Mouse (Mus musculus): ENCODE data around the gene Spag5.

Gene Spag5

DNA sequence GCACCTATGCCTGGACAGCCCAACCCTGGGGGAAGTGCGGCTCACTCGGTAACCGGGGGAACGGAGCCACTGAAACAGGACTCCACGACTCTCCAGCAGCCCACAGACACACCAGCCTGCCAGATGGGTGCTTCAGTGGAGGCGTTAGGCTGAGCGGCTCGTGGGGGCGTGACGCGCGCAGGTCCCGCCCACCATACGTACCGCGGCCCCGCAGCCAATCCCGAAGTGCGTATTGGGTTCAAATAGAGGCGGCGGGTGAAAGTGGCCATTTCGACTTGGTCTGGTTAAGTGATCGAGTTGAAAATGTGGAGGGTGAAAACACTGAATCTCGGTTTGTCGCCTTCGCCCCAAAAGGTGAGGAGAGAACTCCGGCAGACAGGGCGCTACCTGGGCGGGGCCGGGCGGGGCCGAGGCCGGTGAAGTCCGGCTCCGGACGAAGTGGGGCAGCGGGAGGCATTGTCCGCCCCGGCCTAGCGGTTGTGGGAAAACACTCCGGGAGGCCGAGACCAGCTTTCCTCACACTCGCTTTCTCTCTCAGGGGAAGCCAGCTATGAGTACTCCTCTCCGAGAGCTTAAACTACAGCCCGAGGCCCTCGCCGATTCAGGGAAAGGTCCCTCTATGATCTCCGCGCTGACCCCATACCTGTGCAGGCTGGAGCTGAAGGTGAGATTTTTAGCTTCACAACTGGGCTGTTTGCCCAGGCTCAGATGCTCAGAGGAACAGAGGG, at the start of gene Spag5:
Gene Spag5 (plus strand): TSS at position 173 of the 728 bp plus-strand sequence.
- DNase-seq (ENCODE audit: low read depth, low spot score): peak; percentile 90

DNA sequence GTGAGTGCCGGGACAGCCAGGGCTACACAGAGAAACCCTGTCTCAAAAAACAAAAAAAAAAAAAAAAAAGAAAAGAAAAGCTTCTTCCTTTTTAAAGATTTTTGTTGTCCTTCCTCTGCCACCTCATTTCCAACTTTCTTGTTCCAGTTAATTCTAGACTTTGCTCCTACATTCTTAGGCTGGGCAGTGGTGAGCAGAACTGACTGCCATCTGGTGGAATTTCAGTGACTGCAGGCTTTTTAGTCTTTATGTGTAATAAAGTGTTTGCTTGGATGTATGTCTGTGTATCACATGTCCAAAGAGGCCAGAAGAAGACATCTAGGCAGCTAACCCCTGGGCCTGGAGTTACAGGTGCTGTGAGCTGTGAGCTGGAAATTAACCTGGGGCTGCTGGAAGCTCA, 44.7 kb upstream of the Spag5 start:
- DNase-seq (ENCODE audit: low read depth, low spot score): peak; percentile 50

GRCm38 (mm10) chr11:78260489-78261258, 40.7 kb upstream of the Spag5 start:
- DNase-seq (ENCODE audit: low read depth, low spot score): peak; percentile 80

DNA sequence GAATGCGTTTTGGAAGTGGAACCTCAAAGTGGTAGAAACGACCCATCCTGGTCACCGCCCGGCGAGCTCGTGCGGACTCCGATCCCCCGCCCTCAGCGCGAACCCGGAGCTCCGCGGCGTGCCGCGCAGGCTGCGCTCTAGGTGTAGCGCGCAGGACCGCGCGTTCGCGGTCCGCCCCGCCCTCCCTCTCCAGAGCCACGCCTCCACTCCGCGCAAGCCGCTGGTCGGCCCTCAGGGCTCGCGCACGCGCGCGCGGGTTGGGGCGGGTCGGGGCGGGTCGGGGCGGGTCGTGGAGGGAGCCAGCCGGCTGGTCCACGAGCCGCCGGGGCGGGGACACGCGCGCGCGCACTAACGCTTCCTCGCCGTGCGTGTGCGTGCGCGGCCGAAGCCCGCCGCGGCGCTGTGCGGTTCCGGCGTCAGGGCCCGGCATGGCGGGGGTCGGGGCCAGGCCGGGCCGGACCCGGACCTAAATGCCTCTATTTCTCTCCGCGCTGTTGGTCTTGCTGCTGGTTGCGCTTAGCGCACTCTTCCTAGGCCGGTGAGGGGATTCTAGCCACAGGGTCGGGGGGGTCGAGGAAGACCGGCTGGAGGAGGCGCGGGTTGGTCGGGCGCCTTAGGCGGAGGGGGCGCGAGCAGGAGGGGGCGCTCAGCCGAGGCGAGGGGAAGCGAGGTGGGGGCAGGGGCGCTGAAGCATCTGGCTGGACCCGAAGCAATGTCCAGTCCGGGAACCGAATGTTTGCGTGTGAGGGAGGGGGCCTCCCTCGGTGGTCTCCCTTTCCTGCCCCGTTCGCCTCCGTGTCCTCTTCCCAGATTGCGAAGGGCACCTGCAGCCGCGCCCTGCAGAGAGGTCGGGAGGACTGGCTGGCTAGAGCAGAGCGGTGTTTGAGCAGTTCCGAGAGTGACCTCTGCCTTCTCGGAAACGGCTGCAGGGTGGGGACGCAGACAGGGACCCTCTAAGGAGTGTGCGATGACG, 39.7 kb upstream of the Spag5 start, which contains the start of gene 2610507B11Rik:
Gene 2610507B11Rik (plus strand): TSS at position 373 of the 973 bp plus-strand sequence.
- DNase-seq (ENCODE audit: low read depth, low spot score): peak; percentile 81

GRCm38 (mm10) chr11:78262550-78262949, 38.8 kb upstream of the Spag5 start:
- peak; percentile 94 for DNase-seq (ENCODE audit: low read depth, low spot score)

- no peak for DNase-seq (ENCODE audit: low read depth, low spot score)
These were observed 35.8 kb upstream of the Spag5 start for GRCm38 (mm10) chr11:78265571-78265970.

DNA sequence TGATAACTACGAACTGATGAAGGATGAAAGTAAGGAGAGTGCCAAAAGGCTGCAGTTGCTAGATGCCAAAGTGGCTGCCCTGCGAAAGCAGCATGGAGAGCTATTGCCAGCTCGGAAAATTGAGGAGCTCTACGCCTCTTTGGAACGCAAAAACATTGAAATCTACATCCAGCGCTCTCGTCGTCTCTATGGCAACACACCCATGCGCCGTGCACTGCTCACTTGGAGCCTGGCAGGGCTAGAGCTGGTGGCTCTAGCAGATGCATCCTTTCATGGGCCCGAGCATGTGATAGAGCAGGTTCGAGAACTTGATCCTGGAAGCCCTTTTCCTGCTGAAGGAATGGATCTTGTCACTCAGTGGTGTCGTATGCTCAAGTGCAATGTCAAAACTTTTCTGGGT, 29.3 kb upstream of the Spag5 start:
- no peak for DNase-seq (ENCODE audit: low read depth, low spot score)

DNA sequence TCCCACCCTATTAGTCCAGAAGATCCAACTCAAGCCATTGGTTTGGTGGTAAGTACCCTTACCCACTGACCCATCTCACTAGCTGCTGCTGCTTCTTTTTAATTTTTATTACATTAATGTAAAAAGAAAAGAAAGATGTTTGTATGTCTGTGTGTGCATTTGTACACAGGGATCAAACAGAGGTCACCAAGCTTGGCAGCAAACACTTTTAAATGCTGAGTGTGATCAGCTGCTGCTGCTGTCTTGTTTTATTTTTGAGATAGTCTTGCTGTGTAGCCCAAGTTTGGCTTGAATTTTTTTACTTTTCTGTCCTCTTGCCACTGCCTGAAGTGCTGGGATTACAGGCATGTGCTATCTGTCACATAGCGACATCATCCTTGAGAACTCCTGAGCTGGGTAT, 25.7 kb upstream of the Spag5 start:
- DNase-seq (ENCODE audit: low read depth, low spot score): no peak

DNA sequence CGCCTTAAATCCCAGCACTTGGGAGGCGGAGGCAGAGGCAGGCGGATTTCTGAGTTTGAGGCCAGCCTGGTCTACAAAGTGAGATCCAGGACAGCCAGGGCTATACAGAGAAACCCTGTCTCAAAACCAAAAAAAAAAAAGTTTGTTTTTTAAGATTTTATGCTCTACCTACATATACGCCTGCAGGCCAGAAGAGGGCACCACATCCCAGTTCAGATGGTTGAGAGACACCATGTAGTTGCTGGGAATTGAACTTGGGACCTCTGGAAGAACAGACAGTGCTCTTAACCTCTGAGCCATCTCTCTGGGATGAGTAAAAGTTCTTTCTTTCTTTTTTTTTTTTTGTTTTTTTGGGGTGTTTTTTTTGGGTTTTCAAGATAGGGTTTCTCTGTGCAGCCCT, 25.2 kb upstream of the Spag5 start:
- DNase-seq (ENCODE audit: low read depth, low spot score): peak; percentile 50

DNA sequence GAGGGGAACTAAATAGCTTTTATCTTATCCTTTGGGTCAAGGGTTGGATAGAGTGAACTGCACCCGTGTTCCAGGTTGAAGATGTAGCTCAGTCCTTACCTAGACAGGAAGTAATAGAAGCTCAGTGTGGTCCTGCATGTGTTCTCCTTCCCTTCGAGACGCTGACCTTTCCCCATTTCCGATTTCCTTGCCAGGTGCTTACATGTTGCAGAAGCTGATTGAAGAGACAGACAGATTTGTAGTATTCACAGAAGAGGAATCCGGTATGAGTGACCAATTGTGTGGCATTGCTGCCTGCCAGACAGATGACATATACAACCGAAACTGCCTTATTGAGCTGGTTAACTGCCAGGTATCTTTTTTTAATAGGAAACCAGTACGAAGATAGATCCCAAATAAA, 22.5 kb upstream of the Spag5 start:
- DNase-seq (ENCODE audit: low read depth, low spot score): no peak

DNA sequence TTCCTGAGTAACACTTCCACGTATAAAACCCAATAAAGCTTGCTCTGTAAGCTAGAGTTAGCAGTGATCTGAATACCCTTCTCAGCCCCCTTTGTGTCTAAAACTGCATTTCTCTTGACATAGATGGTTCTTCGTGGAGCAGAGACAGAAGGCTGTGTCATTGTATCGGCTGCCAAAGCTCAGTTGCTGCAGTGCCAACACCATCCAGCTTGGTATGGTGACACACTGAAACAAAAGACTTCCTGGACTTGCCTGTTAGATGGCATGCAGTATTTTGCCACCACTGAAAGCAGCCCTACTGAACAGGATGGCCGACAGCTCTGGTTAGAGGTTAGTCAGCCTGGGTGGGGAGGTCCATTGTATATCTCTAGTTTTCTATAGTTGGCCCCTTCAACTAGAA, 21.7 kb upstream of the Spag5 start:
- no peak for DNase-seq (ENCODE audit: low read depth, low spot score)

DNA sequence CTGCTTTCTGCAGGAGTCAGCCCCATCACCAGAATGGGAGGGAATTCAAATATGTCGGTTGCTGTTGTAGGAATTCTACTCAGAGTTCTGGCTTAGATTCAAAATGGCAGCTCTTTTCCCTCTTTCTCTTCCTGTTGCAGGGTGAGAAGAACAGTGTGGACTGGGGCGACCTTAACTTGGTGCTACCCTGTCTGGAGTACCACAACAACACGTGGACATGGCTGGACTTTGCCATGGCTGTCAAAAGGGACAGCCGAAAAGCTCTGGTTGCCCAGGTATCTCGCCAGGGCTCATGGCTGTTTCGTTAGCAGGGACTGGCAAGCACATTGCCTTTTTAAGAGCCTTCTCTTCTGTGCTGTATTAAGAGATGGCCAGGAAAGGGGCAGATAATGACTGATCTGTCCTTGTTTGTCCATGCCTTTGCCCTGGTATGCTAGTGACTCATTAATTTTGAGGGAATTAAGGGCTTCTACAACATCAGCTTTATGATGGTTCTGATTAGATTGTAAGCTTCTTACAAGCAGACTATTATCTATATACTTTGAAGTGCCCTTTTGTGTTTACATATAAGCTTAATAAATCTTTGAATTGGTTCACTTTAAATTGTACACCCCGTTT, 12.1 kb upstream of the Spag5 start:
- no peak for DNase-seq (ENCODE audit: low read depth, low spot score)

- no peak for DNase-seq (ENCODE audit: low read depth, low spot score)
These were observed 10.7 kb upstream of the Spag5 start, which contains the start of gene BC030499 for GRCm38 (mm10) chr11:78290654-78291053. TSS of gene BC030499 (plus strand) at chr11:78290841.

- DNase-seq (ENCODE audit: low read depth, low spot score): no peak
These were observed 6.7 kb upstream of the Spag5 start for GRCm38 (mm10) chr11:78294585-78294984.

GRCm38 (mm10) chr11:78300917-78301316, 412 bp upstream of the Spag5 start:
- no peak for DNase-seq (ENCODE audit: low read depth, low spot score)

GRCm38 (mm10) chr11:78305272-78305671, 3.9 kb downstream of the Spag5 start:
- no peak for DNase-seq (ENCODE audit: low read depth, low spot score)

GRCm38 (mm10) chr11:78310861-78311511, 9.7 kb downstream of the Spag5 start:
- no peak for DNase-seq (ENCODE audit: low read depth, low spot score)

GRCm38 (mm10) chr11:78313662-78314061, 12.3 kb downstream of the Spag5 start:
- DNase-seq (ENCODE audit: low read depth, low spot score): no peak

DNA sequence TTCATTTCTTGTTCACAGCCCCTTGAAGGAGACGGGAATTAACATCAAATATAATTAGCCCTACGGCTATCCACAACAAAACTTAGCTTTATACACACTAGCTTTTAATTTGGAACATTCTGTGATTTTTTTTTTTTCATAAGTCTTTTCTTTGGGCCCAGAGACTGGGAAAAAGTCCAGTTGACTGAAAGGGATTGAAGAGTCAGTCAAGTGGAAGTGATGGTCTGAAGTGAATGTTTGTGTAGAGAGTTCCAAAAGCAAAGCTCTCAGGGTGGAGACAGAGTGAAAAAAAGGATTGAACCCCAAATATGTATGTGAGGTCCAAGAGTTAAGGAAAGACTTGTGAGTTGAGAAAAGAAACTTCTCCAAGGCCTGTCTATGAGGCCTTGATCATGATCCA, 17.1 kb downstream of the Spag5 start:
- DNase-seq (ENCODE audit: low read depth, low spot score): no peak

- DNase-seq (ENCODE audit: low read depth, low spot score): no peak
These were observed 20.9 kb downstream of the Spag5 start for GRCm38 (mm10) chr11:78322076-78322831.

Measured in 3T3-L1 (cell line).